7 mouse cellular contexts compared by ENCODE assay signal in genomic region chr6:113740236-113741217, GRCm38 (mm10). TPM values are rescaled to one million over a fixed set of nuclear protein-coding genes. Genes with fewer than 3 reads are reported as not detected.
DNase-seq lines count a peak whose midpoint lies in the region; ATAC-seq lines count a peak whose summit lies in the region.

Gene Sec13, minus strand, starts transcription at chr6:113740743.

- ATAC-seq in granulocyte monocyte progenitor cell, adult 5-6 weeks (replicated peaks; ENCODE audit: poor library complexity, severe bottlenecking) = peak; percentile 98
- ATAC-seq in limb, embryonic 11.5 days (ENCODE audit: insufficient number of reproducible peaks, low FRiP score, low TSS enrichment, low read depth) = peak; percentile 81; the same call in 1 of the 2 replicates
- ATAC-seq in midbrain, embryonic 14.5 days (ENCODE audit: low FRiP score, low TSS enrichment) = peak; percentile 88

- H3K4me2 ChIP-seq in limb, embryonic 11.5 days (ENCODE audit: low read depth, severe bottlenecking) = peak within 1 kb of the TSS; percentile 88
- peak within 1 kb of the TSS; percentile 90 for H3K4me2 ChIP-seq in midbrain, embryonic 14.5 days (ENCODE audit: low read length)

- peak within 1 kb of the TSS; percentile 95 for H3K4me3 ChIP-seq in embryonic facial prominence, embryonic 10.5 days
- H3K4me3 ChIP-seq in limb, embryonic 11.5 days (ENCODE audit: low read depth, low read length) = peak within 1 kb of the TSS; percentile 87
- peak within 1 kb of the TSS; percentile 80 for H3K4me3 ChIP-seq in midbrain, embryonic 14.5 days (replicated peaks; ENCODE audit: low read depth, low read length)

- no peaks in the 10 kb centered on the region; the same call in 1 of the 2 replicates for H3K27me3 ChIP-seq in embryonic facial prominence, embryonic 10.5 days (replicated peaks; ENCODE audit: low read depth, poor library complexity, severe bottlenecking)
- no peaks in the 10 kb centered on the region for H3K27me3 ChIP-seq in limb, embryonic 11.5 days (ENCODE audit: control insufficient read depth, insufficient read depth, low read length)
- H3K27me3 ChIP-seq in midbrain, embryonic 14.5 days (ENCODE audit: control insufficient read depth, insufficient read depth, low read length) = no peaks in the 10 kb centered on the region

- H3K36me3 ChIP-seq in embryonic facial prominence, embryonic 10.5 days (replicated peaks) = peaks cover 31% of the 10 kb centered on the region
- peaks cover 12% of the 10 kb centered on the region for H3K36me3 ChIP-seq in limb, embryonic 11.5 days (ENCODE audit: control insufficient read depth, insufficient read depth, low read length)
- peaks cover 27% of the 10 kb centered on the region for H3K36me3 ChIP-seq in midbrain, embryonic 14.5 days (ENCODE audit: control insufficient read depth, insufficient read depth, low read length)

- peaks cover 14% of the 10 kb centered on the region for H3K4me1 ChIP-seq in embryonic facial prominence, embryonic 10.5 days
- H3K4me1 ChIP-seq in limb, embryonic 11.5 days (ENCODE audit: control insufficient read depth, insufficient read depth, low read length) = no peaks in the 10 kb centered on the region; the same call in 1 of the 2 replicates
- peaks cover 9% of the 10 kb centered on the region for H3K4me1 ChIP-seq in midbrain, embryonic 14.5 days (ENCODE audit: control insufficient read depth, insufficient read depth, low read length)

- H3K9ac ChIP-seq in limb, embryonic 11.5 days (ENCODE audit: low read length) = peak within 1 kb of the TSS; percentile 93
- H3K9ac ChIP-seq in midbrain, embryonic 14.5 days (replicated peaks; ENCODE audit: low read length) = peak within 1 kb of the TSS; percentile 81

- H3K9me3 ChIP-seq in embryonic facial prominence, embryonic 10.5 days = no peaks in the 10 kb centered on the region
- no peaks in the 10 kb centered on the region for H3K9me3 ChIP-seq in limb, embryonic 11.5 days (ENCODE audit: control insufficient read depth, low read length)
- H3K9me3 ChIP-seq in midbrain, embryonic 14.5 days (ENCODE audit: control insufficient read depth, low read length) = no peaks in the 10 kb centered on the region

- WGBS in embryonic facial prominence, embryonic 10.5 days = 8% methylated on average over 41 of the region's 41 CpGs
- WGBS in limb, embryonic 11.5 days = 8% methylated on average over 41 of the region's 41 CpGs
- 6% methylated on average over 41 of the region's 41 CpGs for WGBS in midbrain, embryonic 14.5 days

- peak within 1 kb of the TSS; percentile 89 for H3K27ac ChIP-seq in embryonic facial prominence, embryonic 10.5 days (replicated peaks)
- no peak within 1 kb of the TSS for H3K27ac ChIP-seq in limb, embryonic 11.5 days (replicated peaks; ENCODE audit: low read depth, low read length)
- peak within 1 kb of the TSS; percentile 54 for H3K27ac ChIP-seq in midbrain, embryonic 14.5 days (replicated peaks; ENCODE audit: low read depth, low read length)

- DNase-seq in adrenal gland, postnatal 10 days = peak; percentile 91
- peak; percentile 91 for DNase-seq in embryonic facial prominence, embryonic 10.5 days (ENCODE audit: low spot score)
- DNase-seq in kidney, adult 11 months = peak; percentile 70
- DNase-seq in limb, embryonic 11.5 days (ENCODE audit: low spot score) = peak; percentile 93
- DNase-seq in midbrain, embryonic 14.5 days = peak; percentile 96
- DNase-seq in spleen, adult 18-20 months = peak; percentile 72 to 85

RNA-seq across cellular contexts. Expression of gene Sec13, which starts in this region (rescaled TPM):
- 100 to 1,000 TPM; 103 to 113 TPM for total RNA-seq in adrenal gland, postnatal 10 days (2021)
- 288 and 292 TPM in 2 replicates for polyA plus RNA-seq in embryonic facial prominence, embryonic 10.5 days (2016; fragmentation: Nextera tagmentation; extraction: Ambion mirVana)
- 141 and 145 TPM in 2 replicates for total RNA-seq in granulocyte monocyte progenitor cell, adult 5-6 weeks (2014; fragmentation: Nextera tagmentation)
- total RNA-seq in granulocyte monocyte progenitor cell, adult 5-6 weeks (2017) = 161 and 217 TPM in 2 replicates
- 307 and 308 TPM in 2 replicates for polyA plus RNA-seq in limb, embryonic 11.5 days (2014; fragmentation: Nextera tagmentation; extraction: Ambion mirVana)
- polyA plus RNA-seq in midbrain, embryonic 14.5 days (2014; fragmentation: Nextera tagmentation; extraction: Ambion mirVana) = 205 and 211 TPM in 2 replicates
